Comparison of ENCODE assay signal across 9 mouse cellular contexts in genomic region chr4:148908214-148908681, GRCm38 (mm10).
DNase-seq lines count a peak whose midpoint lies in the region; ATAC-seq and TF ChIP-seq lines count a peak whose summit lies in the region.
"Had no signal": no experiment of that assay in that cellular context is flagged by ENCODE, and none has a peak within 500 bp of the region (broad histone marks: within the 10 kb centered on the region; RNA-seq: fewer than 3 reads in every experiment).

No protein-coding gene starts in this region.

- no peak for ATAC-seq in heart, postnatal 0 days (ENCODE audit: insufficient read depth, low read depth)
- peak; percentile 45; the same call in 1 of the 2 replicates for ATAC-seq in limb, embryonic 13.5 days (ENCODE audit: low FRiP score, low read depth)
- ATAC-seq in monocyte, adult 5-6 weeks (replicated peaks; ENCODE audit: insufficient number of reproducible peaks, low FRiP score, low TSS enrichment, poor library complexity, severe bottlenecking), result no peak
- no peak for ATAC-seq in midbrain, embryonic 11.5 days (ENCODE audit: low FRiP score)

- H3K27ac ChIP-seq in heart, postnatal 0 days (ENCODE audit: low read depth), result peak overlapping the region; percentile 86
- peak overlapping the region; percentile 63 for H3K27ac ChIP-seq in ES-Bruce4 (ENCODE audit: insufficient read depth, low read length)
- H3K27ac ChIP-seq in embryonic facial prominence, embryonic 10.5 days (replicated peaks), result peak overlapping the region; percentile 35
- H3K27ac ChIP-seq in limb, embryonic 13.5 days, result no peak overlapping the region
- H3K27ac ChIP-seq in midbrain, embryonic 11.5 days (ENCODE audit: low read depth, low read length), result no peak overlapping the region
- H3K27ac ChIP-seq: macrophage had no signal

- no peaks in the 10 kb centered on the region for H3K9me3 ChIP-seq in heart, postnatal 0 days (replicated peaks; ENCODE audit: control insufficient read depth, low read length)
- no peaks in the 10 kb centered on the region for H3K9me3 ChIP-seq in ES-Bruce4 (replicated peaks; ENCODE audit: control insufficient read depth, insufficient read depth, low read length, poor library complexity, severe bottlenecking)
- H3K9me3 ChIP-seq in embryonic facial prominence, embryonic 10.5 days, result no peaks in the 10 kb centered on the region
- no peaks in the 10 kb centered on the region for H3K9me3 ChIP-seq in limb, embryonic 13.5 days
- no peaks in the 10 kb centered on the region for H3K9me3 ChIP-seq in midbrain, embryonic 11.5 days (ENCODE audit: control insufficient read depth, low read length)

- no peak overlapping the region for H3K9ac ChIP-seq in heart, postnatal 0 days (replicated peaks; ENCODE audit: low read depth, low read length)
- H3K9ac ChIP-seq in ES-Bruce4 (ENCODE audit: low read depth, poor library complexity, severe bottlenecking), result peak overlapping the region; percentile 10
- no peak overlapping the region for H3K9ac ChIP-seq in limb, embryonic 13.5 days
- no peak overlapping the region for H3K9ac ChIP-seq in midbrain, embryonic 11.5 days (ENCODE audit: low read length)

- H3K4me1 ChIP-seq in heart, postnatal 0 days (ENCODE audit: control insufficient read depth, insufficient read depth), result peaks cover 66% of the 10 kb centered on the region
- peaks cover 12% of the 10 kb centered on the region for H3K4me1 ChIP-seq in ES-Bruce4 (ENCODE audit: control insufficient read depth, insufficient read depth, low read length)
- peaks cover 69% of the 10 kb centered on the region for H3K4me1 ChIP-seq in embryonic facial prominence, embryonic 10.5 days
- peaks cover 83% of the 10 kb centered on the region for H3K4me1 ChIP-seq in limb, embryonic 13.5 days
- peaks cover 7% of the 10 kb centered on the region for H3K4me1 ChIP-seq in midbrain, embryonic 11.5 days (ENCODE audit: control insufficient read depth, insufficient read depth, low read length)

- no peak overlapping the region for H3K4me3 ChIP-seq in heart, postnatal 0 days (ENCODE audit: low read depth, low read length)
- peak overlapping the region; percentile 4; the same call in 1 of the 2 replicates for H3K4me3 ChIP-seq in ES-Bruce4 (ENCODE audit: low read depth, low read length)
- no peak overlapping the region for H3K4me3 ChIP-seq in embryonic facial prominence, embryonic 10.5 days
- H3K4me3 ChIP-seq in limb, embryonic 13.5 days, result no peak overlapping the region
- no peak overlapping the region for H3K4me3 ChIP-seq in midbrain, embryonic 11.5 days (ENCODE audit: low read depth, low read length)

- H3K27me3 ChIP-seq in heart, postnatal 0 days (ENCODE audit: control insufficient read depth, insufficient read depth, low read length), result no peaks in the 10 kb centered on the region
- H3K27me3 ChIP-seq in ES-Bruce4 (ENCODE audit: control insufficient read depth, insufficient read depth, low read length, poor library complexity, severe bottlenecking), result no peaks in the 10 kb centered on the region
- H3K27me3 ChIP-seq in embryonic facial prominence, embryonic 10.5 days (replicated peaks; ENCODE audit: low read depth, poor library complexity, severe bottlenecking), result peaks cover 89% of the 10 kb centered on the region
- H3K27me3 ChIP-seq in limb, embryonic 13.5 days, result peaks cover 45% of the 10 kb centered on the region
- peaks cover 41% of the 10 kb centered on the region for H3K27me3 ChIP-seq in midbrain, embryonic 11.5 days (ENCODE audit: control insufficient read depth, insufficient read depth, low read length)

- H3K36me3 ChIP-seq in heart, postnatal 0 days (replicated peaks; ENCODE audit: control insufficient read depth, insufficient read depth, low read length), result no peaks in the 10 kb centered on the region; the same call in 1 of the 2 replicates
- no peaks in the 10 kb centered on the region for H3K36me3 ChIP-seq in ES-Bruce4 (ENCODE audit: control insufficient read depth, insufficient read depth, low read length, poor library complexity, severe bottlenecking)
- no peaks in the 10 kb centered on the region for H3K36me3 ChIP-seq in embryonic facial prominence, embryonic 10.5 days (replicated peaks)
- no peaks in the 10 kb centered on the region for H3K36me3 ChIP-seq in limb, embryonic 13.5 days
- H3K36me3 ChIP-seq in midbrain, embryonic 11.5 days (ENCODE audit: control insufficient read depth, insufficient read depth, low read length), result no peaks in the 10 kb centered on the region

- H3K4me2 ChIP-seq in heart, postnatal 0 days (ENCODE audit: low read depth, low read length), result no peak overlapping the region
- H3K4me2 ChIP-seq in limb, embryonic 13.5 days (replicated peaks), result no peak overlapping the region
- no peak overlapping the region for H3K4me2 ChIP-seq in midbrain, embryonic 11.5 days

- no peak for DNase-seq in heart, postnatal 0 days (ENCODE audit: low spot score)
- no peak for DNase-seq in heart, postnatal 36 days
- peak; percentile 56 for DNase-seq in embryonic facial prominence, embryonic 10.5 days (ENCODE audit: low spot score)
- DNase-seq in midbrain, embryonic 11.5 days (ENCODE audit: low spot score, missing footprints), result no peak
- DNase-seq in cerebellum, postnatal 4 days (ENCODE audit: low spot score in 2 of 2), result no peak

- no peak for TF ChIP-seq EP300 in heart, postnatal 0 days (IDR thresholded peaks at IDR 0.05; ENCODE audit: low read depth)
- TF ChIP-seq EP300 in ES-Bruce4 (IDR thresholded peaks at IDR 0.05; ENCODE audit: insufficient read depth, low read depth, low read length), result 0 out of 2 replicates have a peak, but pooled peaks have one; percentile 53

- intact Hi-C loops in heart, postnatal 36 days (cut with DNase I), result no loop called here

- 74% methylated on average over 11 of the region's 11 CpGs for WGBS in heart, postnatal 0 days
- WGBS in embryonic facial prominence, embryonic 10.5 days, result 46% methylated on average over 11 of the region's 11 CpGs
- WGBS in limb, embryonic 13.5 days, result 13% methylated on average over 11 of the region's 11 CpGs
- 62% methylated on average over 11 of the region's 11 CpGs for WGBS in midbrain, embryonic 11.5 days

- no peak for TF ChIP-seq POLR2A in ES-Bruce4 (IDR thresholded peaks at IDR 0.05; ENCODE audit: insufficient read depth, low read length)

- peak; percentile 49 for TF ChIP-seq CTCF in heart, postnatal 0 days (IDR thresholded peaks at IDR 0.05; ENCODE audit: low read depth)
- peak; percentile 70 for TF ChIP-seq CTCF in ES-Bruce4 (IDR thresholded peaks at IDR 0.05; ENCODE audit: low read depth, low read length)

Comparison
In these comparisons a context has a peak if more than half of its experiments do, and no peak if none do; other contexts are left out.
1. H3K27ac ChIP-seq: peak in heart, postnatal 0 days (single experiment), ES-Bruce4 (single experiment) and embryonic facial prominence, embryonic 10.5 days (single experiment); none in limb, embryonic 13.5 days (single experiment) and midbrain, embryonic 11.5 days (single experiment).